Comparison of ENCODE assay signal across 17 mouse cellular contexts in the genomic region with DNA sequence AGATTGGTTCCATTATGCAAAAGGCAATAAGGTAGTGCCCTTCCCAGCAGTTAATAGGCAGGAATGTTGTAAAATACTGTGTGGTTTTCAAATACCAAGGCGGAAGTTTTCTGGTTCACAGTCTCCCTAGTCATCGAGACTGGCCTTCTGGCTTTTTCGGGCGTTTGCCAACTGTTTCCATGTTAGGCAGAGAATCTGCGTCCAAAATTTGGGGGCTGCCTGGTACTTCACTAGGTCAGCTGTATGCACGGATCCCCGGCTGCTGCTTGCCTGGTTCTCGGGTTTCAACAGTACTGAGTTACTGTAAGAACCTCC.
DNase-seq lines count a peak whose midpoint lies in the region; ATAC-seq and TF ChIP-seq lines count a peak whose summit lies in the region.
"Had no signal": no experiment of that assay in that cellular context is flagged by ENCODE, and none has a peak within 500 bp of the region (broad histone marks: within the 10 kb centered on the region; RNA-seq: fewer than 3 reads in every experiment).

No protein-coding gene starts in this region.

- no peak overlapping the region for H3K4me3 ChIP-seq in stomach, embryonic 14.5 days (ENCODE audit: low read depth, low read length)
- H3K4me3 ChIP-seq in stomach, postnatal 0 days (ENCODE audit: low read depth, low read length): no peak overlapping the region
- H3K4me3 ChIP-seq: embryonic facial prominence, embryonic 15.5 days; heart, embryonic 12.5 days; liver, embryonic 13.5 days; neural tube, embryonic 13.5 days; stomach, embryonic 15.5 days had no signal

- intact Hi-C loops in gastrocnemius, postnatal 14 days (cut with DNase I; ENCODE audit: low total_unique reads): no loop called here
- intact Hi-C loops in left cerebral cortex, postnatal 36 days (cut with DNase I): no loop called here

- no peak overlapping the region for H3K9ac ChIP-seq in stomach, embryonic 14.5 days (replicated peaks; ENCODE audit: low read depth, low read length)
- H3K9ac ChIP-seq in stomach, postnatal 0 days (ENCODE audit: low read length): no peak overlapping the region
- H3K9ac ChIP-seq: embryonic facial prominence, embryonic 15.5 days; heart, embryonic 12.5 days; liver, embryonic 13.5 days; neural tube, embryonic 13.5 days; stomach, embryonic 15.5 days had no signal

- ATAC-seq in stomach, embryonic 14.5 days (ENCODE audit: insufficient number of reproducible peaks, insufficient read depth, low FRiP score, low read depth): no peak
- ATAC-seq in stomach, postnatal 0 days (ENCODE audit: low FRiP score, low TSS enrichment): no peak
- ATAC-seq: forebrain, embryonic 16.5 days; inflammation-experienced regulatory T-cells, adult 6 months had no signal

- no peak for TF ChIP-seq CTCF in stomach, postnatal 0 days (IDR thresholded peaks at IDR 0.05; ENCODE audit: low read depth)

- TF ChIP-seq EP300 in stomach, postnatal 0 days (optimal IDR thresholded peaks at IDR 0.05): no peak

- H3K27ac ChIP-seq in stomach, embryonic 14.5 days (ENCODE audit: low read length): peak overlapping the region; percentile 48; the same call in 1 of the 2 replicates
- H3K27ac ChIP-seq in stomach, postnatal 0 days (replicated peaks): no peak overlapping the region
- H3K27ac ChIP-seq: embryonic facial prominence, embryonic 15.5 days; liver, embryonic 13.5 days; macrophage; neural tube, embryonic 13.5 days; stomach, embryonic 15.5 days had no signal

- H3K4me1 ChIP-seq in stomach, embryonic 14.5 days (ENCODE audit: control insufficient read depth, insufficient read depth, low read length): no peaks in the 10 kb centered on the region
- H3K4me1 ChIP-seq in stomach, postnatal 0 days (replicated peaks; ENCODE audit: control insufficient read depth, insufficient read depth): no peaks in the 10 kb centered on the region
- H3K4me1 ChIP-seq: neural tube, embryonic 13.5 days; stomach, embryonic 15.5 days had no signal

- no peaks in the 10 kb centered on the region for H3K36me3 ChIP-seq in stomach, embryonic 14.5 days (ENCODE audit: control insufficient read depth, insufficient read depth, low read length)
- no peaks in the 10 kb centered on the region for H3K36me3 ChIP-seq in stomach, postnatal 0 days (ENCODE audit: control insufficient read depth, insufficient read depth, low read length)
- H3K36me3 ChIP-seq: embryonic facial prominence, embryonic 15.5 days; heart, embryonic 12.5 days; liver, embryonic 13.5 days; neural tube, embryonic 13.5 days; stomach, embryonic 15.5 days had no signal

- peak; percentile 6 for DNase-seq in gastrocnemius, postnatal 14 days
- no peak for DNase-seq in gastrocnemius, adult 18-20 months (ENCODE audit: low spot score)
- DNase-seq in stomach, postnatal 0 days (ENCODE audit: low spot score): no peak
- DNase-seq in kidney, postnatal 10 days: peak; percentile 27
- DNase-seq in left cerebral cortex, postnatal 36 days (ENCODE audit: low spot score in 2 of 2): no peak
- no peak for DNase-seq in testis, postnatal 10 days (ENCODE audit: low spot score)
- no peak for DNase-seq in adrenal gland, postnatal 4 days (ENCODE audit: low spot score in 2 of 2)
- DNase-seq: B cell, adult 2 months; liver, embryonic 13.5 days had no signal

- 61% methylated on average over 8 of the region's 8 CpGs for WGBS in stomach, embryonic 14.5 days
- 68% methylated on average over 8 of the region's 8 CpGs for WGBS in stomach, postnatal 0 days

- H3K9me3 ChIP-seq in stomach, embryonic 14.5 days (ENCODE audit: control insufficient read depth, low read depth, low read length): no peaks in the 10 kb centered on the region
- H3K9me3 ChIP-seq in stomach, postnatal 0 days (ENCODE audit: control insufficient read depth, low read length): no peaks in the 10 kb centered on the region
- H3K9me3 ChIP-seq: embryonic facial prominence, embryonic 15.5 days; heart, embryonic 12.5 days; liver, embryonic 13.5 days; neural tube, embryonic 13.5 days; stomach, embryonic 15.5 days had no signal

- no peak overlapping the region for H3K4me2 ChIP-seq in stomach, embryonic 14.5 days (replicated peaks; ENCODE audit: low read depth, low read length)
- H3K4me2 ChIP-seq in stomach, postnatal 0 days (replicated peaks; ENCODE audit: low read depth): no peak overlapping the region
- H3K4me2 ChIP-seq: embryonic facial prominence, embryonic 15.5 days; heart, embryonic 12.5 days; liver, embryonic 13.5 days; neural tube, embryonic 13.5 days; stomach, embryonic 15.5 days had no signal

- H3K27me3 ChIP-seq in stomach, embryonic 14.5 days (ENCODE audit: control insufficient read depth, insufficient read depth, low read length): no peaks in the 10 kb centered on the region
- no peaks in the 10 kb centered on the region for H3K27me3 ChIP-seq in stomach, postnatal 0 days (ENCODE audit: control insufficient read depth, insufficient read depth, low read length)
- H3K27me3 ChIP-seq: embryonic facial prominence, embryonic 15.5 days; heart, embryonic 12.5 days; liver, embryonic 13.5 days; neural tube, embryonic 13.5 days; stomach, embryonic 15.5 days had no signal

Comparison
In these comparisons a context has a peak if more than half of its experiments do, and no peak if none do; other contexts are left out.
1. DNase-seq: peak in gastrocnemius, postnatal 14 days (single experiment) and kidney, postnatal 10 days (single experiment); none in gastrocnemius, adult 18-20 months (single experiment), stomach, postnatal 0 days (single experiment), left cerebral cortex, postnatal 36 days (0 of 2), testis, postnatal 10 days (single experiment) and adrenal gland, postnatal 4 days (0 of 2).